Mouse (Mus musculus) CD4-positive, CD25-positive, alpha-beta regulatory T cell, adult 2 months (primary cell): Measurements from ENCODE around the gene Ints7.

Experiments used
- DNase-seq: peaks from one replicate; pipeline ENCODE4 v3.0.0-alpha.2; 2012; ENCODE audit warnings: low read depth, low spot score

The Ints7 gene

GRCm38 (mm10) chr1:191584483-191584882, 9.0 kb downstream of the Ints7 start:
- no peak for DNase-seq

DNA sequence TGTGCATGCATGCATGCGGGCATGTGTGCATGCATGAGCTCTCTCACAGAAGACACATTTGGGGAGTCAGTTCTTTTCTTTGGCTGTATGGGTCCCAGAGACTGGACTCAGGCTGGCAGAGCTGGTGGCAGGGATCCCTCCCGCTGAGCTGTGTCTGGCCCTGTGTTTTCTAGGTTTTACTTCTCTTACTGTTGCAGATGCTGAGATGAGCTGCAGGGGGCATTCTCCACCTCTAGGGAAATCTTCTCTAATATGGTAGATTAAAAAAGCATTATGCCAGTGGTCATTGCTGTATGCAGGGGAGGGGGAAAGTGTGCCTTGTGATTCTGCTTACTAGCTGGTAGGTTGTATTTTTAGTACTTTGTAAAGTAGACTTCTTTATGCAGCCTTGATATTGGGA, 10.3 kb downstream of the Ints7 start:
- peak; percentile 15 for DNase-seq

- peak; percentile 22 for DNase-seq
Observed at GRCm38 (mm10) chr1:191587062-191587461, 11.6 kb downstream of the Ints7 start.

- DNase-seq: no peak
Observed at GRCm38 (mm10) chr1:191588749-191589148, 13.3 kb downstream of the Ints7 start.

- no peak for DNase-seq
Observed at GRCm38 (mm10) chr1:191592016-191592720, 16.7 kb downstream of the Ints7 start.

GRCm38 (mm10) chr1:191596076-191596475, 20.6 kb downstream of the Ints7 start:
- DNase-seq: no peak

DNA sequence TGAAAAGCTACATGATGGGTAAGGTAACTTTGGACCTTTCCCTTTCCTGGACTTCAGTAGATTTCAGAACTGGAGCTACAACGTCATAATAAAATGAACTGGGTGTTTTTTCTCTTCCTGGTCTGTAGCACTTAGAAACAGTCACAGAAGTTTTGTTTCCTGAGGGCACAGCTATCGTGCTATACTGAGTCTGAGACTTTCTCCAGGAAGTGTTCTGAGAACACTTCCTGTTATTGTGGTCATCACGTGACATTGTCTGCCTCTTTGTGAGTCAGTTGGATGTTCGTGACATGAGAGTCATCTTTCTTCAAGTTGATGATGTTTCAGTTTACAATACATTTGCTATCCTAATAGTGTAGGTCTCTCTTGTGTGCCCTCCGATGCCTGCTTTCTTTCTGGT, 23.8 kb downstream of the Ints7 start:
- DNase-seq: peak; percentile 80

DNA sequence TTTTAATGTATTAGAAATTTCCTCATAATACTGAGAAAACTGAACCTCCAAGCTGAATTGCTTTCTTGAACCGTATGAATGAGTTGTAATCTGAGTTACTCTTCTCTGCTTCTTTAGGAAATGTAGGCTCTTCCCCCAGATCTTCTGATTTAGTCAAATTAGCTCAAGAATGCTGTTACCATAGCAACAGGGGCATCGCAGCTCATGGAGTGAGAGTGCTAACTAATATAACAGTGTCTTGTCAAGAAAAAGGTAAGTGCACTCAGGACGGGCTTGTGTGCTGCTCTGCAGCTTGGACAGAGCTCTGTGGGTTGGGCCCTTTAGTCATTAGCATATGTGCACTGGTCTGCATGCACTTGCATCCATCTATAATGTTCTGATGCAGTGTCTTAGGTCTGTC, 29.3 kb downstream of the Ints7 start:
- DNase-seq: no peak

GRCm38 (mm10) chr1:191609051-191609450, 33.6 kb downstream of the Ints7 start:
- no peak for DNase-seq

DNA sequence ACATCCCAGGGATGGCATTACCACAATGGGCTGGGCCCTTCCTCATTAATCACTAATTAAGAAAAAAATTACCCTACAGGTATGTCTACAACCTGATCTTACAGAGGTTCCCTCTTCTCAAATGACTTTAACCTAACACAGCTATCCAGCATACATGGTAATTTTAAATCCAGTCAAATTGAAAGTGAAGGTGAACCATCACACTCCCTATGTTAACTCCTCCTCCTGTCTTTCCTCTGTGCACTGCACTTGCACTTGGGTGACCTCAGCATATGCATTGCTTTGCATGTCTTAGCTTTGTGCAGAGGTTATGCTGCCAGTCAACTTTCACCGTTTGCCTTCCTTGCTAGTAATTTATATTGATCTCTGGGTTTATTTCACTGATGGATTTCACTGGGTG, 34.1 kb downstream of the Ints7 start:
- DNase-seq: peak; percentile 44

DNA sequence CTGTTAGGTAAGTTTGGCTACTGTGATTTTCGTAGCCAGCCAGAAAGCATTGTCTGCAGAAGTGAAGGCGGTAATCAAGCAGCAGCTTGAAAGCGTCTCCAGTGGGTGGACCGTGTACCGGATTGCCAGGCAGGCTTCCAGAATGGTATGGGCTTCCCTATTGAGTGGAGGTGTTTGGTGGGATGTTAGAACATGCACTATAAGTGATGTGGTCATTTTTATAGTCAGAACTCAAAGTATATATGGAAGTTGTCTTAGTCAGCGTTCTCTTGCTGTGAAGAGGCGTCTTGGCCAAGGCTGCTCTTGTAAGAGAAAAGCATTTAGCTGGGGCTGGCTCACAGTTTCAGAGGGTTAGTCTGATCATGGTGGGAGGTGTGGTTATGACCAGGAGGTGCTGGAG, 34.9 kb downstream of the Ints7 start:
- DNase-seq: no peak

- no peak for DNase-seq
Observed at GRCm38 (mm10) chr1:191611686-191612085, 36.2 kb downstream of the Ints7 start.

DNA sequence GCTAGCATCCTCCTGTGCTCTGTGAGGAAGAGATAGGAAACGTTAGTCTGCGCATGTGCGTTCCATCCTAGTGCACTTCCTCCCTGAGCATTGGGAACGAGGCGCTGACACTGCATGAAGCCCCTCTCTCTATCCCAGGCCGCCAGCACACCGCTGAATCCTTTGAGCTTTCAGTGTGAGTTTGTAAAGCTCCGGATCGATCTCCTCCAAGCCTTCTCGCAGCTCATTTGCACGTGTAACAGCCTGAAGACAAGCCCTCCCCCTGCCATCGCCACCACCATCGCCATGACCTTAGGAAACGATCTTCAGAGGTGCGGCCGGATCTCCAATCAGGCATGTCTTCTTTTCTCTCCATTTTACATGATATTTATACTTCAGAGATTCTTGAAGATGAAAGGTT, 37.4 kb downstream of the Ints7 start:
- no peak for DNase-seq

DNA sequence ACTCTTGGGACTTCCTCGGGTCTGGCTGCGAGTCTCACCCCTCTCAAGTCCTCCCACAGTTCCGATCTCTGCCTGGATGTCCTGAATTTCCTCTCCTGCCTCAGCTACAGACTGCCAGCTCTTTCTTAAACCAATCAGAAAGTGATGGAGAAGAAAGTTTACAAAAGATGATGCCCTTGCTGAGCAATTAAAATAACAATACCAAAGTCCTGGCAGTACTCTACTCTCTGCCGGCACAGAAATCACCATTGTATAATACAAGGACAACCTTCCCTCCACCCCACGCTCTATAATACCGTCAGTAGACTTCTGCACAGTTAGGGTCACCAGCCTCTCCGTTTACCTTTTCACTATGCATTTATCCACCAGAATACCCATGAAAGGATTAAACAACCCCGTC, 40.8 kb downstream of the Ints7 start:
- DNase-seq: no peak

GRCm38 (mm10) chr1:191617589-191617988, 42.2 kb downstream of the Ints7 start:
- DNase-seq: no peak

GRCm38 (mm10) chr1:191618067-191618766, 42.8 kb downstream of the Ints7 start:
- DNase-seq: no peak

DNA sequence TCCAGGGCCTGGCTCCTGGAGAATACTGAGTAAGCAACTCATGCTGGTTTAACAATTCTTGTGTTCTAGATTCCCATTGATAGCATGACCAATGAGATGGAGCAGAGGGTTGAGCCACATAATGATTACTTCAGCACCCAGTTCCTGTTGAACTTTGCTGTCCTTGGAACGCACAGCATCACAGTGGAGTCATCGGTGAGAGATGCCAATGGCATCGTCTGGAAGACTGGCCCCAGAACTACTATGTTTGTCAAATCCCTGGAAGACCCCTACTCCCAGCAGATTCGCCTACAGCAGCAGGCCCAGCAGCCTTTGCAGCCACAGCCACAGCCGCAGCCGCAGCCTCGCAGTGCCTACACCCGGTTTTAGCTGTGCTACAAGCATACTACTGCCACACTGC, 45.7 kb downstream of the Ints7 start:
- no peak for DNase-seq

DNA sequence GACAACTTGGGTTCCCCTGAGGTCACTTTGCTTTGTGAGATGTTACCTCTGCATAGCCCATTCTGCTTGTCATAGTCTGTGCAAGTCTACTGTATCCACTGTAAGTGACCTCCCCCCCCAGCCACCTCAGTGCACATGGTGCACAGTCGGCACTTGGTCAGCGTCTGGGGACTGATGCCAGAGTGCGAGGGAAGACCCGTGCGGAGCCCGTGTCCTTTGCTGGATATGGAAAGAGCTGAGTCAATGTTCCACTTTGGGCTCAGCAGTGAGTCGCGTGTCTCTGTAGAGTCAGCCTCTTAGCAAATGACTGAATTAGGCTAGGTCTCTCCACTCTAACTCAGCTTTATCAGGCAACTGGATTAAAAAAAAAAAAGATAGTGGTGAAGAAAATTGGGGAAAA, 47.4 kb downstream of the Ints7 start:
- no peak for DNase-seq

GRCm38 (mm10) chr1:191624492-191624891, 49.1 kb downstream of the Ints7 start:
- no peak for DNase-seq

DNA sequence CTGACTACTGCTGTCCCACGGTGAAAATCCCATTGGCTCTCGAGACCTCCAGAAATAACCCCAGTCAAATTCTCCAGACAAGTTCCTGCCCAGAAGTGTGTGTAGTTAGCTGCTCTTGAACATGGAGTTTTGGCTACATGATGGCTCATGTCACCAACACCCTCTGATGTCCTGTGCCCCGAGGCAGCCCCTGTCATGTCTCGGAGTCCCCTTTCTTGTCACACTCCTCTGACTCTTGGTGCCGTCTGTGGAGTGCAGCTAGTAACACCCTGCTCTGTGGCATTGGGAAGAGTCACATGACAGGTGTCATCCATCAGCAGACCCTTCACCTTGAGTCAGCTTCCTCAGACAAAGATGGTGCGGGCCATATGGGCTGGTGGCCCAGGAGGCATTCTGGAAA, 49.6 kb downstream of the Ints7 start:
- DNase-seq: no peak

GRCm38 (mm10) chr1:191625620-191626019, 50.2 kb downstream of the Ints7 start:
- DNase-seq: no peak

DNA sequence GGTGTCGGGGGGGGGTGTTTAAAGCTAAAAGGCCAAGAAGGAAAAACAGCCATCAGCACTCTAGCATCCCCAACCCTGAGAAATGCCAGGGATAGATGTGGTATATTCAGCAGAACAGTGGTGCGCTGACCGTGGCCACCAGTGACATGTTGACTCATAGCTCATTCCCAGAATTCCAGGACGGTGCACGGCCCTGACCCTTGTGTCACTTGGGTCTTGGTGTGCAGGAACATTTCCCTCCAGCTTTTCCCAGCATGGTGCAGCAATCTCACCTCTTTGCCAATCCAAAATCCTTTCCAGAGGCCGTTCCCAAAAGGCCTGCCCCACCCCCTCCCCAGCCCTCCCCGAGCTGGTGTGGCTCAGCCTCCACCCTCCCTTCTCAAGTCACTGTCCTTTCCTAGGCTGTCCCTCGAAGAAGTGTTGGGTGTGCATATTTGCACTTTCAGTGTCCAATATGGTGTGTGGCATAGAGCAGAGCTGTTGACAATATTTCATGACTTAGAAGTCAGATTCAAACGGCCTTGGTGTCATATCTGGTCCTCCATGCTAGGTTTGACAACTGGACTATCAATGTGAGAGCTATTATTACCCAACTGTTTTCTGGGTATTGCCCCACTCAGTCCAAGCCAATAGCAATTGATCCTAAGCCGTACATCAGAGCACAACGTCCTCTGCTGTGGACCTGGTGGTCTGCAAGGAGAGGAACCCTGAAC, 53.2 kb downstream of the Ints7 start:
- DNase-seq: no peak

DNA sequence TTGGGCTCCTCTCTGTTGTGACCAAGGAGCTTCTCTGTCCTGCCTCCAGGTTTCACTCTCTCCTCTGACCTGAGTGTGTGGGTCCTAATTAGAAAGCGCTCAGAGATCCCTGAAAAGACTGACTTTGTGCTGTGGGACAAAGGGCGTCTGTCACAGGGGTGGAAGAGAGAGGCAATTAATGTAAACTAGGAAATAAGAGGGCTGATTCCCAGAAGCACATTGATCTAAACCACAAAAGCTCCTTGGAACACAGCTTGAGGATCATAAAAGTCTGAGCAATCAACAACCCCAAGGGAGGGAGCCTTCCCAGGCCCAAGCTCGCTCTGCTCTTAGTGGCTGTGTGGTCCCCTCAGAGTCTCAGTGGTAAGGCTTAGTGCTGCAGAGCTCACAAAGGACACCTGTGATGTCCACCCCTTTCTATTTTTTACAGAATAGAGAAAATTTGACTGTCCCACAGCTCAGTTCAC, 53.8 kb downstream of the Ints7 start:
- no peak for DNase-seq
